Mouse (Mus musculus): ENCODE data around the gene Arhgap31. TPM values are rescaled to one million over a fixed set of nuclear protein-coding genes. Genes with fewer than 3 reads are reported as not detected.

Gene Arhgap31
- polyA plus RNA-seq, 1 experiment: not detected

GRCm38 (mm10) chr16:38568192-38568591 lies 144.9 kb downstream of the Arhgap31 start:
- no peak for TF ChIP-seq POLR2A (IDR thresholded peaks at IDR 0.05; ENCODE audit: insufficient read depth, low read depth, low read length)
- TF ChIP-seq CTCF (IDR thresholded peaks at IDR 0.05; ENCODE audit: insufficient read depth, low read depth, low read length): no peak
- H3K27ac ChIP-seq (ENCODE audit: insufficient read depth, low read depth, low read length): no peak overlapping the region
- WGBS: 65% methylated on average over 5 of the region's 5 CpGs
- peaks cover 5% of the 10 kb centered on the region for H3K4me1 ChIP-seq (ENCODE audit: control insufficient read depth, insufficient read depth, low read length)
- no peak overlapping the region for H3K4me3 ChIP-seq (ENCODE audit: insufficient read depth, low read depth, low read length)

DNA sequence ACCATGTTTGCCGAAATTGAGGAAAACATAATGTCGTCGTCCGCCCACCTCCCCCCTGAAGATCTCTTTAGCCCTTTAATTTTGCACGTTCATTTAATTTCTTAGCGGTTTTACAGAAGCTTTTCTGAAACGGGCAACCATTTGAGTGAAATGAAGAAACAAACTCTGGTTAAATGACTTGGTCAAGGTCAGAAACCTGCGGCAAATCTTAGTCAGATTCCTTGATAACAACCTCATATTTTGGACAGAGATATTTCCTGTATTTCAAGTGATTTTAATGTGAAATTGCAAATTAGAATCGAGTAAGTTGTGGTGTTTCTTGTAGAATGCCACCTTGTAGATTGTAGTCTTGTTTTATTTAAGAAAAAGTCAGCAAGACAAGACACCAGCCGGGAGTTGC lies 149.6 kb downstream of the Arhgap31 start:
- TF ChIP-seq CTCF (IDR thresholded peaks at IDR 0.05; ENCODE audit: insufficient read depth, low read depth, low read length): no peak
- TF ChIP-seq POLR2A (IDR thresholded peaks at IDR 0.05; ENCODE audit: insufficient read depth, low read depth, low read length): no peak
- H3K4me1 ChIP-seq (ENCODE audit: control insufficient read depth, insufficient read depth, low read length): peaks cover 5% of the 10 kb centered on the region
- H3K27ac ChIP-seq (ENCODE audit: insufficient read depth, low read depth, low read length): no peak overlapping the region
- H3K4me3 ChIP-seq (ENCODE audit: insufficient read depth, low read depth, low read length): 0 out of 2 replicates have a peak overlapping the region, but pooled peaks have one; percentile 79
- WGBS: 27% methylated on average over 10 of the region's 10 CpGs

DNA sequence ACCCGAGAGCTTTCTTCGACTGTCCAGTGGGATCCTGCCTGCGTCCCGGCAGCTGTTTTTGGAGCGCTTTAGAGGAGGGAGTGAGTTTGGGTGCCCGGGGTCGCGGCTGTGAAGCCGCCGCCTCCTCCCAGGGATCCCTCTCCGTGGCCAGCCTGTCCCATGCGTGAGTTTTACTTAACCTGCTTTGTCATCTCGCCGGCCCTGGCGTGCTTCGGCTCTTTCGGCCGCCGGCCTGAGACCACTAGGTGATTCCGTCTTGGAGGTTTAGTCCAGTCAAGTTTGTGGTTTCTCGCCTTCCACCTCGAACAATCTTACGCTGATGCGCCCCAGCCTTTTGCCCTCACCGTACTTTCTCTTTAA lies 150.1 kb downstream of the Arhgap31 start:
- H3K4me1 ChIP-seq (ENCODE audit: control insufficient read depth, insufficient read depth, low read length): peaks cover 4% of the 10 kb centered on the region
- peak overlapping the region; percentile 1; the same call in 1 of the 2 replicates for H3K27ac ChIP-seq (ENCODE audit: insufficient read depth, low read depth, low read length)
- peak overlapping the region; percentile 79 for H3K4me3 ChIP-seq (ENCODE audit: insufficient read depth, low read depth, low read length)
- TF ChIP-seq CTCF (IDR thresholded peaks at IDR 0.05; ENCODE audit: insufficient read depth, low read depth, low read length) (no peak), POLR2A (IDR thresholded peaks at IDR 0.05; ENCODE audit: insufficient read depth, low read depth, low read length) (no peak)
- 0% methylated on average over 25 of the region's 25 CpGs for WGBS

GRCm38 (mm10) chr16:38562131-38562967 lies 150.7 kb downstream of the Arhgap31 start:
- Histone ChIP-seq H3K27ac (ENCODE audit: insufficient read depth, low read depth, low read length) (peak overlapping the region; percentile 1; the same call in 1 of the 2 replicates), H3K4me3 (ENCODE audit: insufficient read depth, low read depth, low read length) (peak overlapping the region; percentile 79), H3K4me1 (ENCODE audit: control insufficient read depth, insufficient read depth, low read length) (peaks cover 3% of the 10 kb centered on the region; the same call in 1 of the 2 replicates)
- 5% methylated on average over 37 of the region's 37 CpGs for WGBS
- TF ChIP-seq POLR2A (IDR thresholded peaks at IDR 0.05; ENCODE audit: insufficient read depth, low read depth, low read length) (peak; percentile 97), CTCF (IDR thresholded peaks at IDR 0.05; ENCODE audit: insufficient read depth, low read depth, low read length) (no peak)

- 84% methylated on average over 3 of the region's 3 CpGs for WGBS
- no peak within 1 kb of the TSS for H3K27ac ChIP-seq (ENCODE audit: insufficient read depth, low read depth, low read length)
- no peak for TF ChIP-seq CTCF (IDR thresholded peaks at IDR 0.05; ENCODE audit: insufficient read depth, low read depth, low read length)
- TF ChIP-seq POLR2A (IDR thresholded peaks at IDR 0.05; ENCODE audit: insufficient read depth, low read depth, low read length): no peak
- no peaks in the 10 kb centered on the region for H3K4me1 ChIP-seq (ENCODE audit: control insufficient read depth, insufficient read depth, low read length)
- no peak within 1 kb of the TSS for H3K4me3 ChIP-seq (ENCODE audit: insufficient read depth, low read depth, low read length)
Measured at GRCm38 (mm10) chr16:38558221-38558748, 154.8 kb downstream of the Arhgap31 start, which contains the start of gene Tmem39a. Gene Tmem39a (plus strand): TSS chr16:38558698.

DNA sequence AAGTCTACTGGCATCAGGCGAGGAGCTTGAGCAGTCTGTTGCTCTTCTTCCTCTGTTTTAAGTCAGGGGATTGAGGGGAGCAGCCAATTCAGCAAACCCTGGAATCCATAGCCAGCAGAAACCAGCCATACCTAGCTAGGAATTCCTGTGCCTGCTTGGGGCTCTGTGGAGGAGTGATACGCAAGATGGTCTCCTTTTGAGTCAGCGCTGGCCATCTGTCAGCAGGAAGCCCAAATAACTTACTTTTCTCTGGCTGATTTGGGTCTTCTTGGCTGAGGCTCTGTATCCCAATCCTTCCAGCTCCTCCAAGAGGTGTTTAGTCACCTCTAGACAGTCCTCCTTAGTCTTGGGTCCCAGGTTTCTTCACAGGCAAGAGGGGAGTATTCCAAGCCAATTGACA lies 157.1 kb downstream of the Arhgap31 start:
- TF ChIP-seq POLR2A (IDR thresholded peaks at IDR 0.05; ENCODE audit: insufficient read depth, low read depth, low read length) (no peak), CTCF (IDR thresholded peaks at IDR 0.05; ENCODE audit: insufficient read depth, low read depth, low read length) (no peak)
- Histone ChIP-seq H3K27ac (ENCODE audit: insufficient read depth, low read depth, low read length) (no peak overlapping the region), H3K4me3 (ENCODE audit: insufficient read depth, low read depth, low read length) (no peak overlapping the region), H3K4me1 (ENCODE audit: control insufficient read depth, insufficient read depth, low read length) (no peaks in the 10 kb centered on the region)
- 80% methylated on average over 3 of the region's 3 CpGs for WGBS

DNA sequence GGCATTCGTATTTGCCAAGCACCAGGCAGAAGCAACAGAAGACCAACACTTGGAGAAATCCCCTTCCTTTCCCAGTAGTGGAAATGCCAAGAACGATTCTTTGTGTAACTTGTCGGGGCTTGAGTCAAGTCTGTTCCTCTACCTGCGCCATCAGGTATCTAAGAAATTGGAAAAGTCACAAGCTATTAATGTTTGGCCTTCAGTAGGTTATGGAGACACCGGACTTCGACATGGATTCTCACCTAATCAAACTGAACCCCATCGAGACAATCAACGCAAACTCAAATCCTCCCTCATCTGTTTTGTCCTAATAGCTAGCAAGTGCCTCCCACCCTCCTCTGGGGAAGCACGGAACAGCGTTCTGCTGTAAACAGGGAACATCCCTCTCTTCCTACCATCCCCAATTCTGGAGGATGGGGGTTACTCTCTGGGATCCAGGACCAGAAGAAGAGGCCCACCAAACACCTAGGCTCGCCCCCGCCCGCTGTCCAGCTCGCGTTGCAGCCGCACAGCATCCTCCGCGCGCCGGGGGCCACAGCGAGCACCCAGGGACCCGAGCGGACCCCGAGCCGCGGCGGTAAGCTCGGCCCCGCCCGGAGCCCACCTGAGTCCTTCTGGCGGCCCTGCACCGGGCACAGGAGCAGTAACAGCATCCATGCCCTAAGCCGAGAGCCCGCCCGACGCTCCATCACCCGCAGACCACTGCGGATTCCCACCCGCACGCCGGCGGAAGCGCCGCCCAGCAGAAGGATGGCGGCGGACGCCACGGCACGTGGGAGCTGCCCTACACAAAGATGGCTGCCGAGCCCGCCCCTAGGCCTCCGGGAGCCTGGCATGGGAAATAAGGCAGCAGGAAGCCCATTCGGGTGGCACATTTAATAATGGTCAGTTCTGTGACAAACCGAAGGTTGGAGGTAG lies 163.3 kb downstream of the Arhgap31 start, which contains the start of gene Poglut1:
Gene Poglut1 (minus strand): TSS at position 780 of the 918 bp plus-strand sequence.
- TF ChIP-seq POLR2A (IDR thresholded peaks at IDR 0.05; ENCODE audit: insufficient read depth, low read depth, low read length) (peak; percentile 91), CTCF (IDR thresholded peaks at IDR 0.05; ENCODE audit: insufficient read depth, low read depth, low read length) (no peak)
- peak within 1 kb of the TSS; percentile 79 for H3K4me3 ChIP-seq (ENCODE audit: insufficient read depth, low read depth, low read length)
- H3K27ac ChIP-seq (ENCODE audit: insufficient read depth, low read depth, low read length): no peak within 1 kb of the TSS
- peaks cover 7% of the 10 kb centered on the region for H3K4me1 ChIP-seq (ENCODE audit: control insufficient read depth, insufficient read depth, low read length)
- 1% methylated on average over 54 of the region's 54 CpGs for WGBS

Other genes starting within 250 kb of the Arhgap31 start
- not detected in 2 replicates for gene Timmdc1, start 190.6 kb downstream of the Arhgap31 start, polyA plus RNA-seq (2012; ENCODE audit: insufficient read depth, insufficient read length, low replicate concordance, missing spikeins)
- not detected in 2 replicates for gene Poglut1, start 163.0 kb downstream of the Arhgap31 start, polyA plus RNA-seq (2012; ENCODE audit: insufficient read depth, insufficient read length, low replicate concordance, missing spikeins)
- gene Tmem39a, start 154.6 kb downstream of the Arhgap31 start, polyA plus RNA-seq (2012; ENCODE audit: insufficient read depth, insufficient read length, low replicate concordance, missing spikeins): not detected in 2 replicates
- not detected in 2 replicates for gene B4galt4, start 29.0 kb upstream of the Arhgap31 start, polyA plus RNA-seq (2012; ENCODE audit: insufficient read depth, insufficient read length, low replicate concordance, missing spikeins)
- not detected in 2 replicates for gene Upk1b, start 87.1 kb upstream of the Arhgap31 start, polyA plus RNA-seq (2012; ENCODE audit: insufficient read depth, insufficient read length, low replicate concordance, missing spikeins)
- gene 4930435E12Rik, start 115.5 kb upstream of the Arhgap31 start, polyA plus RNA-seq (2012; ENCODE audit: insufficient read depth, insufficient read length, low replicate concordance, missing spikeins): not detected in 2 replicates
- gene Igsf11, start 179.4 kb upstream of the Arhgap31 start, polyA plus RNA-seq (2012; ENCODE audit: insufficient read depth, insufficient read length, low replicate concordance, missing spikeins): not detected in 2 replicates

Data from olfactory bulb, adult 2 months (tissue).